Mouse (Mus musculus): Measurements from ENCODE around the gene Raph1. TPM values are rescaled to one million over a fixed set of nuclear protein-coding genes. Genes with fewer than 3 reads are reported as not detected.
A peak's percentile ranks its signal among the peaks of the same experiment; 100 is the strongest.

Gene Raph1
- polyA plus RNA-seq, 1 experiment from 2014 or later, result 24.3 TPM

- Histone ChIP-seq H3K27me3 (ENCODE audit: insufficient read depth, poor library complexity, severe bottlenecking) (no peaks in the 10 kb centered on the region), H3K27ac (no peak overlapping the region), H3K4me3 (no peak overlapping the region), H3K9me3 (peaks cover 6% of the 10 kb centered on the region; the same call in 1 of the 2 replicates), H3K36me3 (no peaks in the 10 kb centered on the region), H3K4me1 (replicated peaks) (no peaks in the 10 kb centered on the region)
- DNase-seq (ENCODE audit: low spot score), result no peak
- 75% methylated on average over 4 of the region's 4 CpGs for WGBS
These were observed 22.2 kb upstream of the Raph1 start for GRCm38 (mm10) chr1:60588887-60589629.

- WGBS, result 90% methylated on average over 8 of the region's 8 CpGs
- DNase-seq (ENCODE audit: low spot score), result no peak
- H3K27ac ChIP-seq, result no peak overlapping the region
- H3K27me3 ChIP-seq (ENCODE audit: insufficient read depth, poor library complexity, severe bottlenecking), result no peaks in the 10 kb centered on the region
- no peaks in the 10 kb centered on the region for H3K36me3 ChIP-seq
- 0 out of 2 replicates have a peak, but pooled peaks cover 2% of the 10 kb centered on the region for H3K9me3 ChIP-seq
- no peak overlapping the region for H3K4me3 ChIP-seq
- no peaks in the 10 kb centered on the region for H3K4me1 ChIP-seq (replicated peaks)
These were observed 14.1 kb upstream of the Raph1 start for GRCm38 (mm10) chr1:60580990-60581389.

- H3K27me3 ChIP-seq (ENCODE audit: insufficient read depth, poor library complexity, severe bottlenecking), result no peaks in the 10 kb centered on the region
- WGBS, result 68% methylated on average over 1 of the region's 1 CpGs
- H3K9me3 ChIP-seq, result no peaks in the 10 kb centered on the region
- H3K36me3 ChIP-seq, result no peaks in the 10 kb centered on the region
- no peak overlapping the region for H3K4me3 ChIP-seq
- no peaks in the 10 kb centered on the region for H3K4me1 ChIP-seq (replicated peaks)
- no peak overlapping the region for H3K27ac ChIP-seq
- DNase-seq (ENCODE audit: low spot score), result no peak
These were observed 13.0 kb upstream of the Raph1 start for GRCm38 (mm10) chr1:60579886-60580285.

- no peak overlapping the region for H3K27ac ChIP-seq
- H3K4me3 ChIP-seq, result no peak overlapping the region
- WGBS, result 77% methylated on average over 3 of the region's 3 CpGs
- H3K27me3 ChIP-seq (ENCODE audit: insufficient read depth, poor library complexity, severe bottlenecking), result no peaks in the 10 kb centered on the region
- no peak for DNase-seq (ENCODE audit: low spot score)
- no peaks in the 10 kb centered on the region for H3K36me3 ChIP-seq
- peaks cover 12% of the 10 kb centered on the region; the same call in 1 of the 2 replicates for H3K4me1 ChIP-seq (replicated peaks)
- no peaks in the 10 kb centered on the region for H3K9me3 ChIP-seq
These were observed 5.8 kb upstream of the Raph1 start for GRCm38 (mm10) chr1:60572699-60573098.

GRCm38 (mm10) chr1:60569741-60570140, 2.8 kb upstream of the Raph1 start:
- WGBS, result 93% methylated on average over 7 of the region's 7 CpGs
- H3K4me3 ChIP-seq, result no peak overlapping the region
- H3K27me3 ChIP-seq (ENCODE audit: insufficient read depth, poor library complexity, severe bottlenecking), result no peaks in the 10 kb centered on the region
- H3K27ac ChIP-seq, result no peak overlapping the region
- no peaks in the 10 kb centered on the region for H3K9me3 ChIP-seq
- H3K36me3 ChIP-seq, result no peaks in the 10 kb centered on the region
- peaks cover 21% of the 10 kb centered on the region for H3K4me1 ChIP-seq (replicated peaks)
- no peak for DNase-seq (ENCODE audit: low spot score)

- H3K27ac ChIP-seq, result no peak overlapping the region
- DNase-seq (ENCODE audit: low spot score), result no peak
- WGBS, result 63% methylated on average over 5 of the region's 5 CpGs
- H3K4me3 ChIP-seq, result no peak overlapping the region
- H3K36me3 ChIP-seq, result no peaks in the 10 kb centered on the region
- H3K27me3 ChIP-seq (ENCODE audit: insufficient read depth, poor library complexity, severe bottlenecking), result no peaks in the 10 kb centered on the region
- H3K4me1 ChIP-seq (replicated peaks), result peaks cover 26% of the 10 kb centered on the region
- no peaks in the 10 kb centered on the region for H3K9me3 ChIP-seq
These were observed 2.3 kb upstream of the Raph1 start for GRCm38 (mm10) chr1:60569210-60569609.

GRCm38 (mm10) chr1:60567321-60567720, 417 bp upstream of the Raph1 start:
- no peaks in the 10 kb centered on the region for H3K27me3 ChIP-seq (ENCODE audit: insufficient read depth, poor library complexity, severe bottlenecking)
- DNase-seq (ENCODE audit: low spot score), result no peak
- no peaks in the 10 kb centered on the region; the same call in 1 of the 2 replicates for H3K9me3 ChIP-seq
- peak overlapping the region; percentile 98 for H3K27ac ChIP-seq
- H3K4me1 ChIP-seq (replicated peaks), result peaks cover 23% of the 10 kb centered on the region
- 27% methylated on average over 5 of the region's 5 CpGs for WGBS
- H3K36me3 ChIP-seq, result peaks cover 2% of the 10 kb centered on the region
- H3K4me3 ChIP-seq, result peak overlapping the region; percentile 98

GRCm38 (mm10) chr1:60565931-60566630, 823 bp downstream of the Raph1 start:
- Histone ChIP-seq H3K9me3 (peaks cover 3% of the 10 kb centered on the region; the same call in 1 of the 2 replicates), H3K4me3 (peak overlapping the region; percentile 98), H3K36me3 (peaks cover 14% of the 10 kb centered on the region), H3K27me3 (ENCODE audit: insufficient read depth, poor library complexity, severe bottlenecking) (no peaks in the 10 kb centered on the region), H3K27ac (peak overlapping the region; percentile 98), H3K4me1 (replicated peaks) (peaks cover 20% of the 10 kb centered on the region)
- under 1% methylated on average over 55 of the region's 56 CpGs for WGBS
- no peak for DNase-seq (ENCODE audit: low spot score)

- WGBS, result 3% methylated on average over 13 of the region's 13 CpGs
- Histone ChIP-seq H3K4me1 (replicated peaks) (peaks cover 20% of the 10 kb centered on the region), H3K4me3 (peak overlapping the region; percentile 98), H3K36me3 (peaks cover 21% of the 10 kb centered on the region), H3K27me3 (ENCODE audit: insufficient read depth, poor library complexity, severe bottlenecking) (no peaks in the 10 kb centered on the region), H3K9me3 (peaks cover 10% of the 10 kb centered on the region), H3K27ac (peak overlapping the region; percentile 98)
- DNase-seq (ENCODE audit: low spot score), result peak; percentile 55
These were observed 1.5 kb downstream of the Raph1 start for GRCm38 (mm10) chr1:60565270-60565920.

GRCm38 (mm10) chr1:60564691-60565090, 2.2 kb downstream of the Raph1 start:
- WGBS, result 85% methylated on average over 5 of the region's 5 CpGs
- no peak for DNase-seq (ENCODE audit: low spot score)
- H3K36me3 ChIP-seq, result peaks cover 28% of the 10 kb centered on the region
- H3K27ac ChIP-seq, result no peak overlapping the region
- H3K4me1 ChIP-seq (replicated peaks), result peaks cover 20% of the 10 kb centered on the region
- H3K27me3 ChIP-seq (ENCODE audit: insufficient read depth, poor library complexity, severe bottlenecking), result no peaks in the 10 kb centered on the region
- peak overlapping the region; percentile 98 for H3K4me3 ChIP-seq
- H3K9me3 ChIP-seq, result peaks cover 10% of the 10 kb centered on the region

GRCm38 (mm10) chr1:60563021-60563420, 3.9 kb downstream of the Raph1 start:
- H3K27ac ChIP-seq, result no peak overlapping the region

GRCm38 (mm10) chr1:60543681-60544080, 23.2 kb downstream of the Raph1 start:
- Histone ChIP-seq H3K9me3 (peaks cover 20% of the 10 kb centered on the region), H3K36me3 (peaks cover 24% of the 10 kb centered on the region), H3K4me1 (replicated peaks) (no peaks in the 10 kb centered on the region), H3K27me3 (ENCODE audit: insufficient read depth, poor library complexity, severe bottlenecking) (no peaks in the 10 kb centered on the region), H3K4me3 (no peak overlapping the region), H3K27ac (no peak overlapping the region)
- WGBS, result 21% methylated on average over 1 of the region's 1 CpGs
- DNase-seq (ENCODE audit: low spot score), result no peak

More at GRCm38 (mm10) chr1:60563021-60563420, 3.9 kb downstream of the Raph1 start:
- Histone ChIP-seq H3K4me1 (replicated peaks) (peaks cover 15% of the 10 kb centered on the region), H3K4me3 (no peak overlapping the region), H3K9me3 (peaks cover 10% of the 10 kb centered on the region), H3K36me3 (peaks cover 38% of the 10 kb centered on the region), H3K27me3 (ENCODE audit: insufficient read depth, poor library complexity, severe bottlenecking) (no peaks in the 10 kb centered on the region)
- DNase-seq (ENCODE audit: low spot score), result no peak

- no peak for DNase-seq (ENCODE audit: low spot score)
- 96% methylated on average over 3 of the region's 3 CpGs for WGBS
These were observed 27.6 kb downstream of the Raph1 start for GRCm38 (mm10) chr1:60539272-60539671.

More at GRCm38 (mm10) chr1:60539272-60539671, 27.6 kb downstream of the Raph1 start:
- Histone ChIP-seq H3K36me3 (peaks cover 8% of the 10 kb centered on the region; the same call in 1 of the 2 replicates), H3K4me1 (replicated peaks) (no peaks in the 10 kb centered on the region), H3K9me3 (no peaks in the 10 kb centered on the region), H3K4me3 (no peak overlapping the region), H3K27me3 (ENCODE audit: insufficient read depth, poor library complexity, severe bottlenecking) (no peaks in the 10 kb centered on the region), H3K27ac (no peak overlapping the region)
